Mouse (Mus musculus): ENCODE measurements around the gene Prr12. TPM values are rescaled to one million over a fixed set of nuclear protein-coding genes. Genes with fewer than 3 reads are reported as not detected.

Prr12 gene
- polyA plus RNA-seq, 1 experiment from 2014 or later: 6.8 TPM

Small RNAs within 50 kb of the gene (microRNA-seq; reads per million reads assigned to microRNA genes)
- gene Mir7054: not detected

Other genes with a start within 250 kb of the Prr12 start
- 77.5 and 80.3 TPM in 2 replicates for gene Nup62, start 236.8 kb downstream of the Prr12 start, polyA plus RNA-seq (2015; fragmentation: Nextera tagmentation; extraction: Ambion mirVana)
- 0.51 and 0.70 TPM in 2 replicates for gene Il4i1, start 236.5 kb downstream of the Prr12 start, polyA plus RNA-seq (2015; fragmentation: Nextera tagmentation; extraction: Ambion mirVana)
- gene Atf5, start 236.2 kb downstream of the Prr12 start, polyA plus RNA-seq (2015; fragmentation: Nextera tagmentation; extraction: Ambion mirVana): 2.4 and 2.7 TPM in 2 replicates
- gene Akt1s1, start 203.9 kb downstream of the Prr12 start, polyA plus RNA-seq (2015; fragmentation: Nextera tagmentation; extraction: Ambion mirVana): 96.5 and 101 TPM in 2 replicates
- gene Tbc1d17, start 203.8 kb downstream of the Prr12 start, polyA plus RNA-seq (2015; fragmentation: Nextera tagmentation; extraction: Ambion mirVana): 56.1 and 57.0 TPM in 2 replicates
- gene Pnkp, start 195.7 kb downstream of the Prr12 start, polyA plus RNA-seq (2015; fragmentation: Nextera tagmentation; extraction: Ambion mirVana): 24.0 and 24.3 TPM in 2 replicates
- 256 and 266 TPM in 2 replicates for gene Ptov1, start 183.1 kb downstream of the Prr12 start, polyA plus RNA-seq (2015; fragmentation: Nextera tagmentation; extraction: Ambion mirVana)
- gene Med25, start 160.2 kb downstream of the Prr12 start, polyA plus RNA-seq (2015; fragmentation: Nextera tagmentation; extraction: Ambion mirVana): 72.6 and 73.1 TPM in 2 replicates
- gene Fuz, start 156.8 kb downstream of the Prr12 start, polyA plus RNA-seq (2015; fragmentation: Nextera tagmentation; extraction: Ambion mirVana): 13.6 and 14.6 TPM in 2 replicates
- gene Ap2a1, start 123.4 kb downstream of the Prr12 start, polyA plus RNA-seq (2015; fragmentation: Nextera tagmentation; extraction: Ambion mirVana): 55.5 and 56.8 TPM in 2 replicates
- 0.11 and 0.14 TPM in 2 replicates for gene Tsks, start 109.7 kb downstream of the Prr12 start, polyA plus RNA-seq (2015; fragmentation: Nextera tagmentation; extraction: Ambion mirVana)
- gene Cpt1c, start 78.0 kb downstream of the Prr12 start, polyA plus RNA-seq (2015; fragmentation: Nextera tagmentation; extraction: Ambion mirVana): 9.8 and 10.3 TPM in 2 replicates
- gene Prmt1, start 66.3 kb downstream of the Prr12 start, polyA plus RNA-seq (2015; fragmentation: Nextera tagmentation; extraction: Ambion mirVana): 438 and 486 TPM in 2 replicates
- gene Irf3, start 55.2 kb downstream of the Prr12 start, polyA plus RNA-seq (2015; fragmentation: Nextera tagmentation; extraction: Ambion mirVana): 63.6 and 68.1 TPM in 2 replicates
- 36.0 and 36.3 TPM in 2 replicates for gene Bcl2l12, start 54.2 kb downstream of the Prr12 start, polyA plus RNA-seq (2015; fragmentation: Nextera tagmentation; extraction: Ambion mirVana)
- gene Scaf1, start 36.5 kb downstream of the Prr12 start, polyA plus RNA-seq (2015; fragmentation: Nextera tagmentation; extraction: Ambion mirVana): 27.0 and 27.1 TPM in 2 replicates
- gene Rras, start 34.9 kb downstream of the Prr12 start, polyA plus RNA-seq (2015; fragmentation: Nextera tagmentation; extraction: Ambion mirVana): 71.6 and 82.6 TPM in 2 replicates
- 46.6 and 49.6 TPM in 2 replicates for gene Nosip, start 9.5 kb upstream of the Prr12 start, polyA plus RNA-seq (2015; fragmentation: Nextera tagmentation; extraction: Ambion mirVana)
- gene Prrg2, start 9.8 kb upstream of the Prr12 start, polyA plus RNA-seq (2015; fragmentation: Nextera tagmentation; extraction: Ambion mirVana): 12.5 and 13.6 TPM in 2 replicates
- 271 and 277 TPM in 2 replicates for gene Rcn3, start 39.3 kb upstream of the Prr12 start, polyA plus RNA-seq (2015; fragmentation: Nextera tagmentation; extraction: Ambion mirVana)
- gene Fcgrt, start 51.0 kb upstream of the Prr12 start, polyA plus RNA-seq (2015; fragmentation: Nextera tagmentation; extraction: Ambion mirVana): 38.0 and 38.1 TPM in 2 replicates
- gene Rps11, start 71.6 kb upstream of the Prr12 start, polyA plus RNA-seq (2015; fragmentation: Nextera tagmentation; extraction: Ambion mirVana): 982 and 1,095 TPM in 2 replicates
- gene Rpl13a, start 75.9 kb upstream of the Prr12 start, polyA plus RNA-seq (2015; fragmentation: Nextera tagmentation; extraction: Ambion mirVana): 688 and 785 TPM in 2 replicates
- 0.17 TPM in 1 of 2 replicates, not detected in the other for gene Gm45713, start 83.3 kb upstream of the Prr12 start, polyA plus RNA-seq (2015; fragmentation: Nextera tagmentation; extraction: Ambion mirVana)
- 0.88 and 1.0 TPM in 2 replicates for gene Flt3l, start 83.6 kb upstream of the Prr12 start, polyA plus RNA-seq (2015; fragmentation: Nextera tagmentation; extraction: Ambion mirVana)
- gene Pih1d1, start 101.4 kb upstream of the Prr12 start, polyA plus RNA-seq (2015; fragmentation: Nextera tagmentation; extraction: Ambion mirVana): 82.2 and 89.3 TPM in 2 replicates
- 31.8 and 33.4 TPM in 2 replicates for gene Aldh16a1, start 101.7 kb upstream of the Prr12 start, polyA plus RNA-seq (2015; fragmentation: Nextera tagmentation; extraction: Ambion mirVana)
- 2.9 and 3.6 TPM in 2 replicates for gene Slc17a7, start 111.1 kb upstream of the Prr12 start, polyA plus RNA-seq (2015; fragmentation: Nextera tagmentation; extraction: Ambion mirVana)
- not detected in 2 replicates for gene Gfy, start 126.7 kb upstream of the Prr12 start, polyA plus RNA-seq (2015; fragmentation: Nextera tagmentation; extraction: Ambion mirVana)
- gene Pth2, start 128.1 kb upstream of the Prr12 start, polyA plus RNA-seq (2015; fragmentation: Nextera tagmentation; extraction: Ambion mirVana): not detected in 2 replicates
- 0.51 and 0.74 TPM in 2 replicates for gene Ccdc155, start 152.0 kb upstream of the Prr12 start, polyA plus RNA-seq (2015; fragmentation: Nextera tagmentation; extraction: Ambion mirVana)
- gene Dkkl1, start 159.3 kb upstream of the Prr12 start, polyA plus RNA-seq (2015; fragmentation: Nextera tagmentation; extraction: Ambion mirVana): 1.5 and 1.7 TPM in 2 replicates
- gene Tead2, start 162.9 kb upstream of the Prr12 start, polyA plus RNA-seq (2015; fragmentation: Nextera tagmentation; extraction: Ambion mirVana): 127 and 139 TPM in 2 replicates
- gene Cd37, start 186.2 kb upstream of the Prr12 start, polyA plus RNA-seq (2015; fragmentation: Nextera tagmentation; extraction: Ambion mirVana): 1.7 and 2.4 TPM in 2 replicates
- 0.27 and 0.41 TPM in 2 replicates for gene Slc6a16, start 188.2 kb upstream of the Prr12 start, polyA plus RNA-seq (2015; fragmentation: Nextera tagmentation; extraction: Ambion mirVana)
- gene Slc6a21, start 224.6 kb upstream of the Prr12 start, polyA plus RNA-seq (2015; fragmentation: Nextera tagmentation; extraction: Ambion mirVana): not detected in 2 replicates